Mouse (Mus musculus) olfactory bulb, adult 2 months (tissue): ENCODE results near the gene Gm29735.

ENCODE experiments used
- CTCF ChIP-seq: fragments of 200-500 bp; IDR thresholded peaks from 2 replicates; pipeline ENCODE4 v1.5.1; 2012; ENCODE audit warnings: low read depth, mild to moderate bottlenecking, low read length, moderate library complexity; ENCODE audit not compliant: insufficient read depth
- POLR2A ChIP-seq: fragments of 200-500 bp; IDR thresholded peaks from 2 replicates; pipeline ENCODE4 v1.6.1; 2012; ENCODE audit warnings: mild to moderate bottlenecking, low read depth, low read length, moderate library complexity; ENCODE audit not compliant: insufficient read depth

- TF ChIP-seq CTCF (no peak), POLR2A (no peak)
These were observed 21.8 kb upstream of the Gm29735 start for GRCm38 (mm10) chr7:142178685-142179084.
